Mouse (Mus musculus) liver, adult 2 months (tissue): ENCODE measurements around the gene Egfr.

ENCODE experiments used
- CTCF ChIP-seq: fragments of 200-500 bp; IDR thresholded peaks from 2 replicates; pipeline ENCODE4 v1.5.1; 2011; ENCODE audit warnings: low read depth, low read length, control low read depth
- POLR2A ChIP-seq: fragments of 200-500 bp; IDR thresholded peaks from 2 replicates; pipeline ENCODE4 v1.6.1; 2011; ENCODE audit warnings: low read length, control low read depth; ENCODE audit not compliant: insufficient read depth; ENCODE audit errors: extremely low read depth

- no peak for TF ChIP-seq POLR2A
- TF ChIP-seq CTCF: no peak
Observed at GRCm38 (mm10) chr11:16819424-16819823, 67.4 kb downstream of the Egfr start.
